Mouse (Mus musculus) megakaryocyte, embryonic 14.5 days (primary cell): Measurements from ENCODE around the gene Pde4dip. TPM values are rescaled to one million over a fixed set of nuclear protein-coding genes. Genes with fewer than 3 reads are reported as not detected.

Experiments
- H3K27me3 ChIP-seq: replicated peaks from 2 replicates; pipeline ENCODE3; 2012; ENCODE audit warnings: inconsistent platforms
- H3K36me3 ChIP-seq: replicated peaks from 2 replicates; pipeline ENCODE3; 2012; ENCODE audit warnings: low read length, inconsistent platforms, mixed read lengths
- H3K4me1 ChIP-seq: 2 replicates; pipeline ENCODE4 v1.6.1; 2012; ENCODE audit warnings: inconsistent platforms
- H3K4me3 ChIP-seq: replicated peaks from 2 replicates; pipeline ENCODE3; 2012; ENCODE audit warnings: moderate library complexity, mild to moderate bottlenecking, inconsistent platforms
- H3K9me3 ChIP-seq: 2 replicates; pipeline ENCODE4 v1.6.1; 2012; ENCODE audit warnings: inconsistent platforms
- FLI1 ChIP-seq: IDR thresholded peaks from 2 replicates; pipeline ENCODE4 v1.6.1; 2012; ENCODE audit warnings: low read length, inconsistent platforms, mixed read lengths
- GATA1 ChIP-seq: IDR thresholded peaks from 3 replicates; pipeline ENCODE4 v1.6.1; 2012; ENCODE audit warnings: mixed read lengths, low read length, inconsistent platforms, borderline replicate concordance
- polyA plus RNA-seq: library from polyadenylated mRNA; stranded (reverse); fragments of >175 nt; gene quantifications from 2 replicates; pipeline ENCODE4 v1.2.3, GENCODE M21; 2012; ENCODE audit warnings: low replicate concordance; ENCODE audit not compliant: insufficient read depth

Pde4dip gene
- polyA plus RNA-seq, 1 experiment, result 0.38 TPM

- peaks cover 15% of the 10 kb centered on the region for H3K36me3 ChIP-seq
- no peaks in the 10 kb centered on the region for H3K9me3 ChIP-seq
- TF ChIP-seq GATA1 (no peak), FLI1 (no peak)
- no peaks in the 10 kb centered on the region for H3K27me3 ChIP-seq
- H3K4me3 ChIP-seq, result no peak overlapping the region
- no peaks in the 10 kb centered on the region for H3K4me1 ChIP-seq
Measured at GRCm38 (mm10) chr3:97761168-97761567, 127.3 kb downstream of the Pde4dip start.

DNA sequence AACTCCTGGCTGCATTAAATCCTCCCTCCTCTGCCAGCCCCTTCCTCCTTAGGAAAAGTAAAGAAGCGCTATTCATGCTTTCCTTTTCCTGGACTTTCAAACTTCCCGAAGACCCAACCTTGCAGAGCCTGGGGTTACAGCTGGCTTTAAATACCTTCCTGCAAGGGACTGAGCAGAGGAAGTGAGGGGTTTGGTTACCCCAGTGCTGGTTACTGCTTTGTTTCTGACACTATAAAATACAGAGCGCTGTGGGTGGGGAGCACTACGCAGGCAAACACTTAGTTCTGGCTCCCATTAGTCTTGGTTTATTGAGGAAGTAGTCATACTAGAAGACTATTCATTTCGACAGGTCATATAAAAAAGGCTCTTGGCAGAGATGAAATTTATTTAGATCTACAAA lies 128.7 kb downstream of the Pde4dip start:
- Histone ChIP-seq H3K27me3 (no peaks in the 10 kb centered on the region), H3K4me1 (no peaks in the 10 kb centered on the region), H3K9me3 (no peaks in the 10 kb centered on the region), H3K36me3 (peaks cover 26% of the 10 kb centered on the region), H3K4me3 (no peak overlapping the region)
- no peak for TF ChIP-seq FLI1
- TF ChIP-seq GATA1, result no peak

DNA sequence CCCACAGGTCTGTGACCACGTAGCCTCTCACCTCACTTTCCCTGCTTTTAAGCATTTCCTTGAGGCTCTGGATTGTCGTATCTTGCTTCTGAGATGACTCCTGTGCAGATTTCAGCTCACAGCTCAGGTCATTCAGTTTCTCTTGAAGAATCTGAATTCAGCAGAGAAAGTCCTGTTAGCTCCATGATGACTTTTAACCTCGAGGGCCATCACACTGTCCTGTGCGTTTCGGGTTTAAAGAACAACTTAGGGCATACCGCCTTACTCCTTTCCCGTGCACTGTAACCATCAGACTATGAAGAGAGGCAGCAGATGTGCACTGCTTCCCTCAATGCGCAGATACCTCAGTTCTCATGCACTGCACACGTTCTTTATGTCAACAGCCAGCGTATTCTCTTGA lies 131.0 kb downstream of the Pde4dip start:
- TF ChIP-seq FLI1 (no peak), GATA1 (no peak)
- H3K27me3 ChIP-seq, result no peaks in the 10 kb centered on the region
- peaks cover 47% of the 10 kb centered on the region for H3K36me3 ChIP-seq
- no peaks in the 10 kb centered on the region for H3K4me1 ChIP-seq
- no peak overlapping the region for H3K4me3 ChIP-seq
- H3K9me3 ChIP-seq, result no peaks in the 10 kb centered on the region

DNA sequence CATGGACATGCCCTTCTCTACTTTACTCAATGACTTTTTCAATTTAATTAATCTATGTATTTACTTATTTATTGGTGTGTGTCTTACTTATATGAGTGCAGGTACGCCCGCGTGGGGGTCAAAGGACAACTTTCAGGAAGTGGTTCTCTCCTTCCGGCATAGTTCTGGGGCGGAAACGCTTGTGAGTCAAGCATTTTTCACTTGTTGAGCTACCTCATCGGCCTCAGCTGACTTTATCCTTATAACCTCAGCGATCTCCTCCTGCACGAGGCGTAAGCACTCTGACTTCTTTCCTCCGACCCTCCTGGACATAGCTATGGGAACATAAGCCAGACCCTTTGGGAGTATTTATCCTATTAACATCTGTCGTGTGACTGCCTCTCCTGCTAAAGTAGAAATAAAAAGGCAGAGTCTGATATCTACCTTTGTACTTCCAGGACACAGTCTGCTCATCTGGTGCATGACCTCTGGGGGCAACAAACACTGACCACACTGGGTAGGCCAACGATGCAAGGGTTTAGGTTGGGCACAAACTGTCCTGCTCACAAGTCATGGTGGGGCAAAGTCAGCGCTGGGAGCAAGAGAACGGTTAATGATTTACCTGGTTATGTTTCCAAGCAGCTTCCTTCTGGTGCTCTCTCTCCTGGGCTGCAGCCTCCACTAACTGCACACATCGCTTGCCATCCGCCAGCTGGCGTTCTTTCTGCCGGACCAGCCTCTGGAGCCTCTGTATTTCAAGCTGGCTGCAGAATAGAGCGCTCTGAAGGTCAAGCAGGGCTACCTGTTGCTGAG lies 132.0 kb downstream of the Pde4dip start:
- Histone ChIP-seq H3K9me3 (no peaks in the 10 kb centered on the region), H3K4me3 (no peak overlapping the region), H3K27me3 (no peaks in the 10 kb centered on the region), H3K36me3 (peaks cover 57% of the 10 kb centered on the region), H3K4me1 (no peaks in the 10 kb centered on the region)
- TF ChIP-seq GATA1 (no peak), FLI1 (no peak)

- Histone ChIP-seq H3K4me3 (no peak overlapping the region), H3K9me3 (no peaks in the 10 kb centered on the region), H3K27me3 (no peaks in the 10 kb centered on the region), H3K36me3 (peaks cover 68% of the 10 kb centered on the region), H3K4me1 (no peaks in the 10 kb centered on the region)
- TF ChIP-seq GATA1 (no peak), FLI1 (no peak)
Measured at GRCm38 (mm10) chr3:97755411-97755810, 133.1 kb downstream of the Pde4dip start.

- H3K36me3 ChIP-seq, result peaks cover 88% of the 10 kb centered on the region
- no peaks in the 10 kb centered on the region for H3K27me3 ChIP-seq
- no peak overlapping the region for H3K4me3 ChIP-seq
- TF ChIP-seq GATA1 (no peak), FLI1 (no peak)
- H3K9me3 ChIP-seq, result no peaks in the 10 kb centered on the region
- H3K4me1 ChIP-seq, result no peaks in the 10 kb centered on the region
Measured at GRCm38 (mm10) chr3:97752901-97753300, 135.6 kb downstream of the Pde4dip start.

DNA sequence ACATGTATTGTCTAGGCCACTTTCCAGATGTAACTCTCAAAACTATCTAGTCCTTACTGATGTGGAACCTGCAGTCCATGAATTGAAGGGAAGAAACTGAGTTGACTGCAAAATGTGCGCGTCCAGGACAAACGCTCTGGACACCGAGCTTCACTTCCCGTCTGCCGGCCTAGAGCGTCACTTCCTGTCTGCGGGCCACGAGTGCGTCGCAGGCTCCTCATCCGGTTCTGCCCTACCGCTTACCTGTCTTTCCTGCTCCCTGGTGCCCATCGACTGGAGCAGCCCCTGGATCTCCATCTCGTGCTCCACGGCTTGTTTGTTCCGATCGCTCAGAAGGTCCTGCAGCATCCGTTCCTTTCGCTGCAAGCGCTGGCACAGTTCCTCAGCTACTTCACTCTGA lies 136.9 kb downstream of the Pde4dip start:
- TF ChIP-seq FLI1, result no peak
- TF ChIP-seq GATA1, result no peak
- Histone ChIP-seq H3K9me3 (no peaks in the 10 kb centered on the region), H3K36me3 (peaks cover 88% of the 10 kb centered on the region), H3K27me3 (no peaks in the 10 kb centered on the region), H3K4me1 (no peaks in the 10 kb centered on the region), H3K4me3 (no peak overlapping the region)

GRCm38 (mm10) chr3:97748789-97749188 lies 139.7 kb downstream of the Pde4dip start:
- no peak for TF ChIP-seq FLI1
- no peak for TF ChIP-seq GATA1
- Histone ChIP-seq H3K36me3 (peaks cover 86% of the 10 kb centered on the region), H3K27me3 (no peaks in the 10 kb centered on the region), H3K9me3 (no peaks in the 10 kb centered on the region), H3K4me3 (no peak overlapping the region), H3K4me1 (no peaks in the 10 kb centered on the region)

DNA sequence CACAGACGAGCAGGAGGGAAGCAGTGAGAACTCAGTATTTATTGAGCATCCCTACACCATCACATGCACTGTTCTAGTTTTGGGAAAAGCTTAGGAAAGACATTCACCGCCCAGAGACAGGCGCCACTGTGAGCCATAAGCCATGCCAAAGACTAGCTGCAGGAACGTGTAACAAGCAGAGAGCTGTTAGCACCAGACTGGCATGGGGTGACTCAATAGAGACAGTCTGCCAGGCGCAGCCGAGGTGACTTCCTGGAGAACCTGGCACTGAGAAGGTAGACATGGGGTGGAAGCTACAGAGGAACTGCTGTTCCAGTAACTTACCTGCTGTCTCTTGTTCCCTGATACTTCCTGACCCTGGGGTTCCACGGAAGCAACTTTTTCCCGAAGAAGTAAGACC lies 145.7 kb downstream of the Pde4dip start:
- Histone ChIP-seq H3K4me3 (no peak overlapping the region), H3K36me3 (peaks cover 62% of the 10 kb centered on the region), H3K4me1 (no peaks in the 10 kb centered on the region), H3K27me3 (no peaks in the 10 kb centered on the region), H3K9me3 (no peaks in the 10 kb centered on the region)
- no peak for TF ChIP-seq FLI1
- no peak for TF ChIP-seq GATA1

DNA sequence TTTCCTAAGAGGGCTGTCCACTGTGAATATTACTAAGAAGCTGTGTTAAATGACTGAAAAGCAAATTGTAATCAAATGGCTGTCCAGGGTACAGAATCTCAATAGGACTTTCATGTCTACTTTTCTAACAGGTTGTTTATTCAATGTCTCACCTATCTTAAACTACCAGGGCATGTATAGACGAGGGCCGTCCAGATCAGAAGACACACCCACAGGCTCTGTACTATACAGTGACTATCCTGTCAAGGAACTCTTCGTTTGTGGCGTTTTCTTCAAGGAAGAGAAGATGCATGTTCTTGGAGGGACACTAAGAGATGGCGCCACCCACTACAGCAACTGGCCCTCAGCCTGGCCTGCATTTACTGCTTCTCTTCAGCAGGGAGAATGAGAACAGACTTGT lies 152.9 kb downstream of the Pde4dip start:
- H3K27me3 ChIP-seq, result peaks cover 10% of the 10 kb centered on the region
- H3K9me3 ChIP-seq, result no peaks in the 10 kb centered on the region
- peaks cover 4% of the 10 kb centered on the region for H3K36me3 ChIP-seq
- no peak overlapping the region for H3K4me3 ChIP-seq
- TF ChIP-seq GATA1, result no peak
- no peak for TF ChIP-seq FLI1
- H3K4me1 ChIP-seq, result peaks cover 6% of the 10 kb centered on the region

DNA sequence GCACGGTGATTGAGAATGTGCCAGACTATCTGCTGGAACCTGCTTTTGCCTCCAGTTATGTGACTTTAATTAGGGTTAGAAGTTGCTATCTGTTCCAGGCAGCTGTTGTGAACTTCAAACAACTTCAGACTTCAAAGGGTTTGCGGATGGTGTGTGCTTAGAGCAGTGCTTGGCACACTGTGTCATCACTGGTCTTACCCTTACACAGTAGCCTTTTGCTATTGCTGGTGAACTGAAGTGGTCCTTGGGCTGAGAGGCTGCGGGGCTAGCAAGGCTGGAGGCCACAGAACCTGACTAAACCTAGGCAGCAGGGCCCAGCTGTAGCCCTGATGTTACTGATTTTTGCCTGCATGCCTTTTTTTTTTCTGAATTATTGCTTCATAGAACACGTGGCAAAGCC lies 154.2 kb downstream of the Pde4dip start:
- Histone ChIP-seq H3K4me3 (no peak overlapping the region), H3K36me3 (no peaks in the 10 kb centered on the region), H3K4me1 (peaks cover 6% of the 10 kb centered on the region), H3K27me3 (peaks cover 15% of the 10 kb centered on the region), H3K9me3 (no peaks in the 10 kb centered on the region)
- TF ChIP-seq GATA1 (no peak), FLI1 (no peak)

GRCm38 (mm10) chr3:97732622-97733021 lies 155.9 kb downstream of the Pde4dip start:
- Histone ChIP-seq H3K36me3 (no peaks in the 10 kb centered on the region), H3K4me3 (no peak overlapping the region), H3K9me3 (no peaks in the 10 kb centered on the region), H3K4me1 (peaks cover 6% of the 10 kb centered on the region), H3K27me3 (peaks cover 15% of the 10 kb centered on the region)
- no peak for TF ChIP-seq FLI1
- TF ChIP-seq GATA1, result no peak
